Mouse (Mus musculus): ENCODE measurements around the gene Hmg20a.

- TF ChIP-seq CTCF (IDR thresholded peaks at IDR 0.05; ENCODE audit: low read depth, low read length) (no peak), POLR2A (IDR thresholded peaks at IDR 0.05; ENCODE audit: extremely low read depth, insufficient read depth, low read length) (no peak)
Observed at GRCm38 (mm10) chr9:56478975-56479647, 60.7 kb downstream of the Hmg20a start.

All from liver, adult 2 months (tissue).